Mouse (Mus musculus): ENCODE data around the gene Ppy. TPM values are rescaled to one million over a fixed set of nuclear protein-coding genes. Genes with fewer than 3 reads are reported as not detected.

Gene Ppy
- total RNA-seq, 1 experiment from 2014 or later = not detected

- peak; percentile 62 to 69; a peak in 3 of 4 replicates for ATAC-seq (replicated peaks in 1 of 2; ENCODE audit: insufficient read depth in 1 of 2, low FRiP score in 2 of 2, low TSS enrichment in 1 of 2, low read depth in 1 of 2, poor library complexity in 2 of 2, severe bottlenecking in 2 of 2)
Measured at GRCm38 (mm10) chr11:102096887-102097391, 4.2 kb downstream of the Ppy start.

- no peak for ATAC-seq (replicated peaks in 1 of 2; ENCODE audit: insufficient read depth in 1 of 2, low FRiP score in 2 of 2, low TSS enrichment in 1 of 2, low read depth in 1 of 2, poor library complexity in 2 of 2, severe bottlenecking in 2 of 2)
Measured at GRCm38 (mm10) chr11:102096446-102096845, 4.7 kb downstream of the Ppy start.

- no peak for ATAC-seq (replicated peaks in 1 of 2; ENCODE audit: insufficient read depth in 1 of 2, low FRiP score in 2 of 2, low TSS enrichment in 1 of 2, low read depth in 1 of 2, poor library complexity in 2 of 2, severe bottlenecking in 2 of 2)
Measured at GRCm38 (mm10) chr11:102095676-102096075, 5.4 kb downstream of the Ppy start.

GRCm38 (mm10) chr11:102089088-102089808 is 11.9 kb downstream of the Ppy start:
- peak; percentile 55 to 64 for ATAC-seq (replicated peaks in 1 of 2; ENCODE audit: insufficient read depth in 1 of 2, low FRiP score in 2 of 2, low TSS enrichment in 1 of 2, low read depth in 1 of 2, poor library complexity in 2 of 2, severe bottlenecking in 2 of 2)

GRCm38 (mm10) chr11:102087931-102088898 is 12.9 kb downstream of the Ppy start, which contains the start of gene Mpp2:
Gene Mpp2 (minus strand): TSS chr11:102088515.
- peak in 1 of 2 experiments; percentile 46; a peak in 3 of 4 replicates for ATAC-seq (replicated peaks in 1 of 2; ENCODE audit: insufficient read depth in 1 of 2, low FRiP score in 2 of 2, low TSS enrichment in 1 of 2, low read depth in 1 of 2, poor library complexity in 2 of 2, severe bottlenecking in 2 of 2)

GRCm38 (mm10) chr11:102087081-102087751 is 13.9 kb downstream of the Ppy start:
- ATAC-seq (replicated peaks in 1 of 2; ENCODE audit: insufficient read depth in 1 of 2, low FRiP score in 2 of 2, low TSS enrichment in 1 of 2, low read depth in 1 of 2, poor library complexity in 2 of 2, severe bottlenecking in 2 of 2) = peak; percentile 28 to 36; a peak in 2 of 4 replicates

- ATAC-seq (replicated peaks in 1 of 2; ENCODE audit: insufficient read depth in 1 of 2, low FRiP score in 2 of 2, low TSS enrichment in 1 of 2, low read depth in 1 of 2, poor library complexity in 2 of 2, severe bottlenecking in 2 of 2) = no peak; a peak in 1 of 4 replicates
Measured at GRCm38 (mm10) chr11:102086331-102086730, 14.8 kb downstream of the Ppy start.

GRCm38 (mm10) chr11:102084159-102084558 is 17.0 kb downstream of the Ppy start:
- ATAC-seq (replicated peaks in 1 of 2; ENCODE audit: insufficient read depth in 1 of 2, low FRiP score in 2 of 2, low TSS enrichment in 1 of 2, low read depth in 1 of 2, poor library complexity in 2 of 2, severe bottlenecking in 2 of 2) = no peak

GRCm38 (mm10) chr11:102083193-102083592 is 17.9 kb downstream of the Ppy start:
- no peak for ATAC-seq (replicated peaks in 1 of 2; ENCODE audit: insufficient read depth in 1 of 2, low FRiP score in 2 of 2, low TSS enrichment in 1 of 2, low read depth in 1 of 2, poor library complexity in 2 of 2, severe bottlenecking in 2 of 2)

- 0 out of 4 replicates have a peak, but pooled peaks have one; percentile 17 to 25 for ATAC-seq (replicated peaks in 1 of 2; ENCODE audit: insufficient read depth in 1 of 2, low FRiP score in 2 of 2, low TSS enrichment in 1 of 2, low read depth in 1 of 2, poor library complexity in 2 of 2, severe bottlenecking in 2 of 2)
Measured at GRCm38 (mm10) chr11:102082322-102082721, 18.8 kb downstream of the Ppy start.

GRCm38 (mm10) chr11:102073722-102074121 is 27.4 kb downstream of the Ppy start:
- ATAC-seq (replicated peaks in 1 of 2; ENCODE audit: insufficient read depth in 1 of 2, low FRiP score in 2 of 2, low TSS enrichment in 1 of 2, low read depth in 1 of 2, poor library complexity in 2 of 2, severe bottlenecking in 2 of 2) = no peak

- no peak for ATAC-seq (replicated peaks in 1 of 2; ENCODE audit: insufficient read depth in 1 of 2, low FRiP score in 2 of 2, low TSS enrichment in 1 of 2, low read depth in 1 of 2, poor library complexity in 2 of 2, severe bottlenecking in 2 of 2)
Measured at GRCm38 (mm10) chr11:102072729-102073128, 28.4 kb downstream of the Ppy start.

GRCm38 (mm10) chr11:102070426-102070825 is 30.7 kb downstream of the Ppy start:
- ATAC-seq (replicated peaks in 1 of 2; ENCODE audit: insufficient read depth in 1 of 2, low FRiP score in 2 of 2, low TSS enrichment in 1 of 2, low read depth in 1 of 2, poor library complexity in 2 of 2, severe bottlenecking in 2 of 2) = no peak

- ATAC-seq (replicated peaks in 1 of 2; ENCODE audit: insufficient read depth in 1 of 2, low FRiP score in 2 of 2, low TSS enrichment in 1 of 2, low read depth in 1 of 2, poor library complexity in 2 of 2, severe bottlenecking in 2 of 2) = no peak
Measured at GRCm38 (mm10) chr11:102069633-102070032, 31.5 kb downstream of the Ppy start.

GRCm38 (mm10) chr11:102068969-102069368 is 32.1 kb downstream of the Ppy start:
- ATAC-seq (replicated peaks in 1 of 2; ENCODE audit: insufficient read depth in 1 of 2, low FRiP score in 2 of 2, low TSS enrichment in 1 of 2, low read depth in 1 of 2, poor library complexity in 2 of 2, severe bottlenecking in 2 of 2) = no peak; a peak in 1 of 4 replicates

- ATAC-seq (replicated peaks in 1 of 2; ENCODE audit: insufficient read depth in 1 of 2, low FRiP score in 2 of 2, low TSS enrichment in 1 of 2, low read depth in 1 of 2, poor library complexity in 2 of 2, severe bottlenecking in 2 of 2) = no peak
Measured at GRCm38 (mm10) chr11:102063076-102063475, 38.0 kb downstream of the Ppy start.

GRCm38 (mm10) chr11:102061941-102062473 is 39.1 kb downstream of the Ppy start:
- ATAC-seq (replicated peaks in 1 of 2; ENCODE audit: insufficient read depth in 1 of 2, low FRiP score in 2 of 2, low TSS enrichment in 1 of 2, low read depth in 1 of 2, poor library complexity in 2 of 2, severe bottlenecking in 2 of 2) = no peak
